Mouse (Mus musculus): ENCODE results near the gene Pphln1. TPM values are rescaled to one million over a fixed set of nuclear protein-coding genes. Genes with fewer than 3 reads are reported as not detected.
A peak's percentile ranks its signal among the peaks of the same experiment; 100 is the strongest.

The Pphln1 gene
- polyA plus RNA-seq, 1 experiment from 2014 or later: 36.6 TPM

DNA sequence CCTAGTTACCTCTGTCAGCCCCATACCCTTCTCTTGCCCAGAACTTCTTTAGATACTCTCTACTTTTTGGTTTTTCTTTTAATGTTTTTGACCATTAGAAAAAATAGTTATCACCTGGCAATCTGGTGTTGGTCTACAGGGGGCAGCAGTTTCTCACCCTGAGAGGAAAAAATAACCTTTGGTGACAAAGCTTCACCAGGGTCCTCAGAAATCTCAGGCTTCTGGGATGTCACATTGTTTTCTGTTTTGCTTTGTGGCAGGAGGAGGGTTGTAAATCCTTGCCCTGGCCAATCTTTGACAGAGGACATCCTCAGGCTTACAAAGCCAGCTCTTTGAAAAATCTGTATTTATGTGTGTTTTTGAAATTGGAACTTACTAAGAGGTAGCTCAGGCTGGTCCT lies 57.9 kb downstream of the Pphln1 start:
- Histone ChIP-seq H3K4me1 (ENCODE audit: control insufficient read depth, insufficient read depth, low read depth, low read length) (no peaks in the 10 kb centered on the region), H3K9ac (ENCODE audit: low read depth, low read length) (no peak overlapping the region), H3K4me2 (ENCODE audit: low read length) (no peak overlapping the region), H3K36me3 (ENCODE audit: control insufficient read depth, insufficient read depth, low read length) (no peaks in the 10 kb centered on the region), H3K9me3 (ENCODE audit: control insufficient read depth, low read length) (no peaks in the 10 kb centered on the region), H3K27ac (ENCODE audit: low read depth, low read length) (no peak overlapping the region), H3K27me3 (replicated peaks; ENCODE audit: control insufficient read depth, insufficient read depth, low read length) (no peaks in the 10 kb centered on the region), H3K4me3 (ENCODE audit: low read length) (no peak overlapping the region)
- no peak for ATAC-seq

- no peaks in the 10 kb centered on the region for H3K9me3 ChIP-seq (ENCODE audit: control insufficient read depth, low read length)
- H3K36me3 ChIP-seq (ENCODE audit: control insufficient read depth, insufficient read depth, low read length): no peaks in the 10 kb centered on the region
- no peak overlapping the region for H3K4me3 ChIP-seq (ENCODE audit: low read length)
- no peaks in the 10 kb centered on the region for H3K4me1 ChIP-seq (ENCODE audit: control insufficient read depth, insufficient read depth, low read depth, low read length)
- H3K9ac ChIP-seq (ENCODE audit: low read depth, low read length): no peak overlapping the region
- no peaks in the 10 kb centered on the region for H3K27me3 ChIP-seq (replicated peaks; ENCODE audit: control insufficient read depth, insufficient read depth, low read length)
- no peak for ATAC-seq
- WGBS: 52% methylated on average over 5 of the region's 5 CpGs
- no peak overlapping the region for H3K27ac ChIP-seq (ENCODE audit: low read depth, low read length)
- H3K4me2 ChIP-seq (ENCODE audit: low read length): no peak overlapping the region
Measured at GRCm38 (mm10) chr15:93459422-93459821, 61.3 kb downstream of the Pphln1 start.

GRCm38 (mm10) chr15:93461066-93461465 lies 62.9 kb downstream of the Pphln1 start:
- H3K36me3 ChIP-seq (ENCODE audit: control insufficient read depth, insufficient read depth, low read length): peaks cover 11% of the 10 kb centered on the region
- no peak for ATAC-seq
- no peaks in the 10 kb centered on the region for H3K4me1 ChIP-seq (ENCODE audit: control insufficient read depth, insufficient read depth, low read depth, low read length)
- WGBS: 94% methylated on average over 23 of the region's 23 CpGs
- no peaks in the 10 kb centered on the region for H3K9me3 ChIP-seq (ENCODE audit: control insufficient read depth, low read length)
- H3K4me3 ChIP-seq (ENCODE audit: low read length): no peak overlapping the region
- no peak overlapping the region for H3K9ac ChIP-seq (ENCODE audit: low read depth, low read length)
- H3K4me2 ChIP-seq (ENCODE audit: low read length): no peak overlapping the region
- H3K27ac ChIP-seq (ENCODE audit: low read depth, low read length): no peak overlapping the region
- H3K27me3 ChIP-seq (replicated peaks; ENCODE audit: control insufficient read depth, insufficient read depth, low read length): no peaks in the 10 kb centered on the region

- Histone ChIP-seq H3K27me3 (replicated peaks; ENCODE audit: control insufficient read depth, insufficient read depth, low read length) (no peaks in the 10 kb centered on the region), H3K36me3 (ENCODE audit: control insufficient read depth, insufficient read depth, low read length) (no peaks in the 10 kb centered on the region), H3K9me3 (ENCODE audit: control insufficient read depth, low read length) (no peaks in the 10 kb centered on the region), H3K27ac (ENCODE audit: low read depth, low read length) (no peak overlapping the region), H3K4me3 (ENCODE audit: low read length) (no peak overlapping the region), H3K9ac (ENCODE audit: low read depth, low read length) (no peak overlapping the region), H3K4me1 (ENCODE audit: control insufficient read depth, insufficient read depth, low read depth, low read length) (peaks cover 5% of the 10 kb centered on the region; the same call in 1 of the 2 replicates), H3K4me2 (ENCODE audit: low read length) (peak overlapping the region; percentile 32; the same call in 1 of the 2 replicates)
- 44% methylated on average over 12 of the region's 12 CpGs for WGBS
- ATAC-seq: no peak
Measured at GRCm38 (mm10) chr15:93471651-93472050, 73.5 kb downstream of the Pphln1 start.

DNA sequence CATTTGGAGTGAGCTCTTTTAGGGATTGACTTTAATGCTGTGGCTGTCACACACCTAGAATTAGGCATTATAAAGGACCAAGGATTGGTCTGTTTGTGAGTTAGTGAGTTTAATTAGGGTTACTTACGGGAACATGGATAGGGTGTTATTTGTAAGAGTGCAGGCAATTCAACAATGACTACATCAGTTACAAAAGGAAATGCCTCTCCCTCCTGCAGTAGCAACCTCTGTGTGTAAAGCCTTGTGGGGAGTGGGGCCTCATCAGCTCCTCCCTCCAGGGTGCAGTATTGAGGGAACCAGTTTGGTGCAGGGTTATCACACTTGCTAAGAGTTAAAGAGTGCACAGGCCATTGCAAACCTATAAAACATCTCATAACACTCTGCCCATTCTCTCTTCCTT lies 73.9 kb downstream of the Pphln1 start:
- H3K9ac ChIP-seq (ENCODE audit: low read depth, low read length): no peak overlapping the region
- H3K4me2 ChIP-seq (ENCODE audit: low read length): peak overlapping the region; percentile 32; the same call in 1 of the 2 replicates
- H3K36me3 ChIP-seq (ENCODE audit: control insufficient read depth, insufficient read depth, low read length): no peaks in the 10 kb centered on the region
- H3K4me1 ChIP-seq (ENCODE audit: control insufficient read depth, insufficient read depth, low read depth, low read length): peaks cover 5% of the 10 kb centered on the region; the same call in 1 of the 2 replicates
- ATAC-seq: no peak
- 37% methylated on average over 1 of the region's 1 CpGs for WGBS
- no peak overlapping the region for H3K4me3 ChIP-seq (ENCODE audit: low read length)
- no peak overlapping the region for H3K27ac ChIP-seq (ENCODE audit: low read depth, low read length)
- no peaks in the 10 kb centered on the region for H3K27me3 ChIP-seq (replicated peaks; ENCODE audit: control insufficient read depth, insufficient read depth, low read length)
- no peaks in the 10 kb centered on the region for H3K9me3 ChIP-seq (ENCODE audit: control insufficient read depth, low read length)

DNA sequence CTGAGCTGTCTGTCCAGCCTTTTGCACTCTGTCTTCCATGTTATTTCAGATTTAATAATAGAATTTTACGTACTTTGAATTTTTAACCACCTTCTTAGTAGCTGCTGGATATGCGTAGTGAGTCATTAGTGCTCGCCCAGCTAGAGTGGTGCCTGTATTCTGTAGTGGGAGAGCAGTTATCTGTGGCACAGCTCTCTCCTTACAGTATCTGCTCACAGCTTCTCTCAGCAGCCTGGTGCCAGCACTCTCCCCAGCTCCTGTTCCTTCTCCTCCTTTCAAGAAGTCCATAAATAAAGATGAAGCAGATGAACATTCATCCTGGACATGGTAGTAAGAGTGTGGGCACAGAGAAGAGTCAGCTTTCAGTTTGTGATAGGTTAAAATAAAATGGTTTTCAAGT lies 76.1 kb downstream of the Pphln1 start:
- H3K27me3 ChIP-seq (replicated peaks; ENCODE audit: control insufficient read depth, insufficient read depth, low read length): no peaks in the 10 kb centered on the region
- H3K4me3 ChIP-seq (ENCODE audit: low read length): no peak overlapping the region
- 90% methylated on average over 3 of the region's 3 CpGs for WGBS
- no peaks in the 10 kb centered on the region for H3K9me3 ChIP-seq (ENCODE audit: control insufficient read depth, low read length)
- ATAC-seq: no peak
- no peak overlapping the region for H3K27ac ChIP-seq (ENCODE audit: low read depth, low read length)
- H3K4me1 ChIP-seq (ENCODE audit: control insufficient read depth, insufficient read depth, low read depth, low read length): peaks cover 5% of the 10 kb centered on the region; the same call in 1 of the 2 replicates
- no peaks in the 10 kb centered on the region for H3K36me3 ChIP-seq (ENCODE audit: control insufficient read depth, insufficient read depth, low read length)
- H3K9ac ChIP-seq (ENCODE audit: low read depth, low read length): no peak overlapping the region
- H3K4me2 ChIP-seq (ENCODE audit: low read length): no peak overlapping the region

DNA sequence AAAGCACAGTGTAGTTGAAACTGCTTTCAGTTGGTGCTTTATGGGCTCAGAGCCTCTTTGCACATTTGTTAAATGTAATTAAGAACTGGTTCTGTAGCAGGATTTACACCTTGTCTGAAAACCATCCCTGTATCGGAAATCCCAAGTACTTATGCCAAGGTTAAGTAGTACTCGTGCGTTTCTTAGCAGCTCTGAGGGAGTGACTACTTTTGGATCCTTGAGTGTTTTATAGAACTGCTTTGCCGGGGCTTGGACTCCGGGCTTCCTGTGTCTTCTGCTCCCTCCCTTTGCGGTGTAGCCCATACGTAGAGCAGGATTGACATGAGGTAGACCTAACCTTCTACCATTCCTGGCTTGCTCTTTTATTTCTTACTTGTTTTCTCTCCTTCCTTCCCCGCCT lies 77.5 kb downstream of the Pphln1 start:
- H3K4me3 ChIP-seq (ENCODE audit: low read length): no peak overlapping the region
- no peak for ATAC-seq
- H3K9me3 ChIP-seq (ENCODE audit: control insufficient read depth, low read length): no peaks in the 10 kb centered on the region
- H3K4me1 ChIP-seq (ENCODE audit: control insufficient read depth, insufficient read depth, low read depth, low read length): peaks cover 5% of the 10 kb centered on the region; the same call in 1 of the 2 replicates
- no peak overlapping the region for H3K4me2 ChIP-seq (ENCODE audit: low read length)
- no peaks in the 10 kb centered on the region for H3K27me3 ChIP-seq (replicated peaks; ENCODE audit: control insufficient read depth, insufficient read depth, low read length)
- H3K27ac ChIP-seq (ENCODE audit: low read depth, low read length): no peak overlapping the region
- no peaks in the 10 kb centered on the region for H3K36me3 ChIP-seq (ENCODE audit: control insufficient read depth, insufficient read depth, low read length)
- 85% methylated on average over 8 of the region's 8 CpGs for WGBS
- H3K9ac ChIP-seq (ENCODE audit: low read depth, low read length): no peak overlapping the region

DNA sequence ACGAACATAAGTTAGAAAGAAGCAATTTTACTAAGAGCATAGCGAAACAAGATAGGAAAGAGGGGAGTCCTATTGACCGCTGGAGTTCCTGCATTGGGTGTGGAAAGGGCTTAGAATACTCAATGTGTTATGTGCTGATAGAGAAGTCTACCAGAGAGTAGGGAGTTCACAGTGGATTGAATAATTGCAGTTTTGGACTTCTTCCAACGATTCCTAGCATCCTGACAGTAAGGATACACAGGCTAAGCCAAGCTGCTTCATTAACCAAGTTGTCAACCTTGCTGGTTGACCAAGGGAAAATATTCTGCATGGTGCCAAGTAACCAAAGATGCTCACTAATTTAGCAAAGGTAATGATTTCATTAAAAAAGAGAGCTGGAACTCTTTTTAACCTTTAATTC lies 79.6 kb downstream of the Pphln1 start:
- H3K9ac ChIP-seq (ENCODE audit: low read depth, low read length): no peak overlapping the region
- H3K27me3 ChIP-seq (replicated peaks; ENCODE audit: control insufficient read depth, insufficient read depth, low read length): no peaks in the 10 kb centered on the region
- WGBS: 78% methylated on average over 4 of the region's 4 CpGs
- ATAC-seq: no peak
- no peaks in the 10 kb centered on the region for H3K36me3 ChIP-seq (ENCODE audit: control insufficient read depth, insufficient read depth, low read length)
- H3K9me3 ChIP-seq (ENCODE audit: control insufficient read depth, low read length): no peaks in the 10 kb centered on the region
- no peak overlapping the region for H3K4me2 ChIP-seq (ENCODE audit: low read length)
- H3K4me1 ChIP-seq (ENCODE audit: control insufficient read depth, insufficient read depth, low read depth, low read length): no peaks in the 10 kb centered on the region
- no peak overlapping the region for H3K27ac ChIP-seq (ENCODE audit: low read depth, low read length)
- H3K4me3 ChIP-seq (ENCODE audit: low read length): no peak overlapping the region

GRCm38 (mm10) chr15:93478676-93479075 lies 80.5 kb downstream of the Pphln1 start:
- no peaks in the 10 kb centered on the region for H3K9me3 ChIP-seq (ENCODE audit: control insufficient read depth, low read length)
- no peaks in the 10 kb centered on the region for H3K27me3 ChIP-seq (replicated peaks; ENCODE audit: control insufficient read depth, insufficient read depth, low read length)
- no peak overlapping the region for H3K4me3 ChIP-seq (ENCODE audit: low read length)
- no peak for ATAC-seq
- H3K4me2 ChIP-seq (ENCODE audit: low read length): no peak overlapping the region
- WGBS: 77% methylated on average over 3 of the region's 3 CpGs
- H3K9ac ChIP-seq (ENCODE audit: low read depth, low read length): no peak overlapping the region
- no peak overlapping the region for H3K27ac ChIP-seq (ENCODE audit: low read depth, low read length)
- no peaks in the 10 kb centered on the region for H3K4me1 ChIP-seq (ENCODE audit: control insufficient read depth, insufficient read depth, low read depth, low read length)
- no peaks in the 10 kb centered on the region for H3K36me3 ChIP-seq (ENCODE audit: control insufficient read depth, insufficient read depth, low read length)

- H3K27ac ChIP-seq (ENCODE audit: low read depth, low read length): no peak overlapping the region
- H3K4me2 ChIP-seq (ENCODE audit: low read length): no peak overlapping the region
- ATAC-seq: no peak; the same call in 1 of the 2 replicates
- H3K4me1 ChIP-seq (ENCODE audit: control insufficient read depth, insufficient read depth, low read depth, low read length): no peaks in the 10 kb centered on the region
- H3K9ac ChIP-seq (ENCODE audit: low read depth, low read length): no peak overlapping the region
- no peak overlapping the region for H3K4me3 ChIP-seq (ENCODE audit: low read length)
- 30% methylated on average over 4 of the region's 4 CpGs for WGBS
- H3K36me3 ChIP-seq (ENCODE audit: control insufficient read depth, insufficient read depth, low read length): no peaks in the 10 kb centered on the region
- no peaks in the 10 kb centered on the region for H3K27me3 ChIP-seq (replicated peaks; ENCODE audit: control insufficient read depth, insufficient read depth, low read length)
- no peaks in the 10 kb centered on the region for H3K9me3 ChIP-seq (ENCODE audit: control insufficient read depth, low read length)
Measured at GRCm38 (mm10) chr15:93479445-93479844, 81.3 kb downstream of the Pphln1 start.

All from hindbrain, embryonic 16.5 days (tissue).